Mouse (Mus musculus) liver, embryonic 18 days (tissue): ENCODE data around the gene Trim30b. TPM values are rescaled to one million over a fixed set of nuclear protein-coding genes. Genes with fewer than 3 reads are reported as not detected.

Experiments used
- polyA plus RNA-seq: library from polyadenylated mRNA; depleted of rRNA; stranded (reverse); fragments of >200 nt; gene quantifications from 2 replicates; pipeline ENCODE4 v1.2.3, GENCODE M21; 2012; rRNA removed

Gene Trim30b
- polyA plus RNA-seq = 2.0 and 2.1 TPM in 2 replicates

DNA sequence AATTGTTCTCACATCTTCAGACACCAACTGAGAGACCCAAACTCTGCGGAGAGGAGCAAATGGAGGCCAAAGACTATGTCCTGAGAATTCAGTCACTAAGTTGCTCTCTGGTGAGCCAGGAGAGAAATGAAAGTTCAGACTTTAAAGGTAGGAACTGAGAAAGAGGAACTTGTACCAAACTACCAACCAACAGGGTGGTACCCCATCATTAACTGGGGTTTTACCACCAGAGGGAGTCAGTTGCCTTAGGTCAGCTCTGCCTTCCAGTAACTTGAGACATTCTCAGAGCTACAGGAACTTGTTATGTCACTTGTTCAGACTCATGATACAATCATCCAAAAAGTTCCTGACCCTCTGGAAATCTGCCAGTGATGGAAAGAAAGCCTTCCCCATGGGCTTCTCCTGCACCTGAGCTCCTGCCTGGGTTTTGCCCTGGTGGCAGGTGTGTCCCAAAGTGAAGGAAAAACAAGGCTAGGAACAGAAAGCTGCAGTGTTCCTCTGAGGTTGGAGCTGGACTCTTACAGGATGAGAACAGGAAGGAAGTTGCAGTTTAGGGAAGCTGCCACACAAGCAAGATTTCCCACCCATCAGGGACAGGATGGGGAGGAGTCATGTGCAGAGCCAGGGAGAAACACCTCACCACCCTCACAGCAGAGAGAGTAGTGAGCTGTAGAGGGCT lies at the start of gene Trim30b:
Gene Trim30b, minus strand, starts transcription at position 149 of the 679 bp plus-strand sequence.

DNA sequence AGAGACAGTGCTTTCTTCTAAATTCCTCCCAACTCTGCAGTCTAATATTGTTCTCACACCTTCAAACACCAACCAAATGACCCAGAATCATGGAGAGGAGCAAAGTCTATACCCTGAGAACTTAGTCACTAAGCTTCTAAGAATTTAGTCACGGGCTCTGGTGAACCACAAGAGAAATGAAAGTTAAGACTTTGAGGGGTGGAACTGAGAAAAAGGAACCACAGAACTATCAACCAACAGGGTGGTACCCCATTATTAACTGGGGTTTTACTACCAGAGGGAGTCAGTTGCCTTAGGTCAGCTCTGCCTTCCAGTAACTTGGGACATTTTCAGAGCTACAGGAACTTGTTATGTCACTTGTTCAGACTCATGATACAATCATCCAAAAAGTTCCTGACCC lies 31.0 kb upstream of the Trim30b start, which contains the start of gene Trim30c:
Gene Trim30c, minus strand, starts transcription at position 140 of the 400 bp plus-strand sequence.

DNA sequence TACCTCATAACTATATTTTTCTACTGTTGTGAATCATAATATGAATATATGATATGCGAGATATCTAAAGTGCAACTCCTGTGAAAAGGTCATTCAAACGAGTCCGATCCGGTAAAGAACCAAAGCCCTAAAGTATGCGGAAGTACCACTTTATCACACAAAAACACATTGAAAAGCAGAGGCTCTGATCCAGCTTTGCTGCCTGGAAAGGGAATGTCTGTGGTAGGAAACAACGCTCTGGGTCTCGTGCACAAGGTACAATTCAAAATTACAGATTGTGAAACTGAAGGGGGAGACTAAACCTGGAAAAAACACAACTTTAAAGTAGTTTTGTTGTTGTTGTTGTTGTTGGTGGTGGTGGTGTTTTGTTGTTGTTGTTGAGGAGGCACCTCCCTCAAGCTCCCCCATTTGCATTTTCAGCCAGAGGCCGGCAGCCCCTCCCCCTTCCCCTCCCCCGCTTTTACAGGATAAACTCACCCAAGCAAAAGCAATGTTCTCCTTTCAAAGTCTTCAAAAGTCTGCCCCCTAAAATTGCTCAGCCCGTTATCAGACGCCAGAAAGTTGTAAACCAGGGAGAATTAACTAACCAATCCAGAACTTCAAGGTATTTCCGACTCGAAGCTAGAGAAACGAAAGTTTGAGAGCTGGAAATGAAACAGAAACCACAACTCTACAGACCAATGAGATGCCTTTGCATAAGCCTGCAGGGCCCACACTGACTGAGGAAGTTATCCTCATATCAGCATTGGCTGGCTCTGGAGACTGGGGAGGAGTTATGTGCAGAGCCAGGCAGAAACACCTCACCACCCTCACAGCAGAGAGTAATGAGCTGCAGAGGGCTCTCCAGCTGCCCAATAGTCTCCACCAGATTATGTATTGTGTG lies 16.7 kb downstream of the Trim30b start, which contains the start of gene Trim12c:
Gene Trim12c, minus strand, starts transcription at position 646 of the 883 bp plus-strand sequence.

DNA sequence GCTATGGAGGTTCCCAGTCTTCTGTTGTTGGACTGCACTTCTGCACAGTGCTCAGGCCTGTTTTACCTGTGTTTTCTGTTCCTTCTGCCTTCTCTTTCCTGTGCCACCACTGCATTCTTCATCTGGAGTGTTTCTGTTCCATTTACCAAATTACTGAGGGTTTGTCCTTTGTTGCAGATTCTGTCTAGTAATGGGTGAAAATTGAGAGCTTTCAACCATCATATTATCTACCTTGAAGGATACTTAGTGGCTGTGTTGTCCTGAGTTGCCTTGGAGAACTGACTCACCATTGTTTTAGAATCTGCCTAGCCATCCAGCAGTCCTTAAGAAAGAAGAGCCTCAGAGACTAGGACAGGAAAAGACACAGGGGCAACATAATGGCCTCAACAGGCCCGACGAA lies 40.5 kb downstream of the Trim30b start, which contains the start of gene Trim34b:
Gene Trim34b, plus strand, starts transcription at position 301 of the 400 bp plus-strand sequence.

DNA sequence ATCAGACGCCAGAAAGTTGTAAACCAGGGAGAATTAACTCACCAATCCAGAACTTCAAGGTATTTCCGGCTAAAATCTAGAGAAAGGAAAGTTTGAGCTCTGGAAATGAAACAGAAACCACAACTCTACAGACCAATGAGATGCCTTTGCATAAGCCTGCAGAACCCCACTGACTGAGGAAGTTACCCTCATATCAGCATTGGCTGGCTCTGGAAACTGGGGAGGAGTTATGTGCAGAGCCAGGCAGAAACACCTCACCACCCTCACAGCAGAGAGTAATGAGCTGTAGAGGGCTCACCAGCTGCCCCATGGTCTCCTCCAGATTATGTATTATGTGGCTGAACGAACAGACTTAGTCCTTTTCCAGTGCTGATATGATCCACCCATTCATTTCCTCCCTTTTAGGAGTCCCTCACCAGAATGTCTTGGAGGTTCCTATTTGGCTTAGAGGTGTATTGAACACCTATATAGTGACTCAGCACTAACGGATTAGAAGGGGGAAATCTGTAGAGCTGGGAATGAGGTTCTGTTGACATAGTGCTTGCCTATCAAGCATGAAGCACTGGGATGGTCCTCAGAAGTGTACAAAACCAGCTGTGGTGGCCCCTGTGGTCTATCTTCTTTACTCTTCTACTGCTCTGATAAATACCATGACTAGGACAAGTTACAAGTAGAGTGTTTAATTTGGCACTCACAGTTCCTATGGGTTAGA lies 54.2 kb downstream of the Trim30b start, which contains the start of gene Trim12a:
Gene Trim12a, minus strand, starts transcription at position 98 of the 712 bp plus-strand sequence.

Other genes with a start within 250 kb of the Trim30b start
- gene Ubqln5, start 240.1 kb downstream of the Trim30b start, polyA plus RNA-seq = not detected in 2 replicates
- not detected in 2 replicates for gene Olfr643, start 232.5 kb downstream of the Trim30b start, polyA plus RNA-seq
- not detected in 2 replicates for gene Ubqln3, start 226.6 kb downstream of the Trim30b start, polyA plus RNA-seq
- not detected in 2 replicates for gene Ubqlnl, start 219.3 kb downstream of the Trim30b start, polyA plus RNA-seq
- gene Olfm5, start 205.1 kb downstream of the Trim30b start, polyA plus RNA-seq = not detected in 2 replicates
- gene Olfr648, start 186.5 kb downstream of the Trim30b start, polyA plus RNA-seq = 0.01 and 0.03 TPM in 2 replicates
- gene Olfr649, start 173.9 kb downstream of the Trim30b start, polyA plus RNA-seq = not detected in 2 replicates
- gene Trim6, start 151.1 kb downstream of the Trim30b start, polyA plus RNA-seq = 0.81 and 0.87 TPM in 2 replicates
- gene Trim34a, start 125.4 kb downstream of the Trim30b start, polyA plus RNA-seq = 7.1 and 9.7 TPM in 2 replicates
- 1.1 TPM in 2 replicates for gene Trim5, start 81.8 kb downstream of the Trim30b start, polyA plus RNA-seq
- gene Trim12a, start 54.4 kb downstream of the Trim30b start, polyA plus RNA-seq = 8.1 and 9.8 TPM in 2 replicates
- gene Trim34b, start 40.4 kb downstream of the Trim30b start, polyA plus RNA-seq = 0.06 and 0.09 TPM in 2 replicates
- gene Trim12c, start 16.5 kb downstream of the Trim30b start, polyA plus RNA-seq = 4.3 and 5.4 TPM in 2 replicates
- gene Trim30c, start 31.0 kb upstream of the Trim30b start, polyA plus RNA-seq = 0.65 and 0.76 TPM in 2 replicates
- gene Trim30a, start 95.3 kb upstream of the Trim30b start, polyA plus RNA-seq = 9.0 and 10.3 TPM in 2 replicates
- gene Trim30d, start 138.0 kb upstream of the Trim30b start, polyA plus RNA-seq = 3.8 and 4.3 TPM in 2 replicates
- gene Olfr651, start 180.2 kb upstream of the Trim30b start, polyA plus RNA-seq = not detected in 2 replicates
- gene Olfr652, start 191.0 kb upstream of the Trim30b start, polyA plus RNA-seq = not detected in 2 replicates
- not detected in 2 replicates for gene Olfr653, start 207.4 kb upstream of the Trim30b start, polyA plus RNA-seq
- gene Olfr654, start 217.1 kb upstream of the Trim30b start, polyA plus RNA-seq = not detected in 2 replicates
- not detected in 2 replicates for gene Olfr655, start 231.9 kb upstream of the Trim30b start, polyA plus RNA-seq
- not detected in 2 replicates for gene Olfr656, start 244.1 kb upstream of the Trim30b start, polyA plus RNA-seq